Mouse (Mus musculus) yolk sac, embryonic 10.5 days (tissue): ENCODE measurements around the gene 1700012B09Rik.

ENCODE experiments used
- DNase-seq: peaks from one replicate; pipeline ENCODE4 v3.0.0-alpha.2; 2017; ENCODE audit warnings: low spot score

Gene 1700012B09Rik

DNA sequence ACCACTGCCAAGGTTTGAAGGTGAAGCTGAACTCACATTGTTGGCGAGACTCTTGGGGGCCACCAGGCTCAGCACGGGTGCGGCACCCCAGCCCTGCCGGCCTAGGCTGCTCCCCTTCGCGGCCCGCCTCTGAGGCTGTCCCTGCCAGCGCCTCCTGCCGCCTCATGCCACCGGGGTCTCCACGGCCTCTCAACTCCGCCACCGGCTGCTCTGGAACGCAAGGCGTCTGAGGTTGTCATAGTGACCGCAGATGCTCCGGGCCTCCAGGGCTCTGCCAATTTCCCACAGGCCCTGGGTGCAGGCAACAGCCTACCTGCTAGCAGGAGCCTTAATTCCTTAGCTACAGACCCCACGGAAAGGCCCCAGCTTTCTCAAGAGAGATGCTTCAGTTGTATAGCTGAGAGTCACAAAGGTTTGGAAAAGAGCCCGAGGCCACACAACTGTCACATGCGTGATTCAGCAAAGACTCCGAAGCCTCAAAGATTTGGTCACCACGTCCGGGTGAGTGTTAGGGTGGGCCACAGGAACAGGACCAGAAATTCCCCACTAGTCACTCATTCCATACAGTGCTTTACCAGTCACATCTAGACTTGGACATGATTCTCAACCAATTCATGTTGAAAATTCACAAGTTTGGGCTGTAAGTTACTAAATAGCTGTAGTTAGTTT, at the start of gene 1700012B09Rik:
Gene 1700012B09Rik (minus strand): TSS at position 228 of the 669 bp plus-strand sequence.
- no peak for DNase-seq

DNA sequence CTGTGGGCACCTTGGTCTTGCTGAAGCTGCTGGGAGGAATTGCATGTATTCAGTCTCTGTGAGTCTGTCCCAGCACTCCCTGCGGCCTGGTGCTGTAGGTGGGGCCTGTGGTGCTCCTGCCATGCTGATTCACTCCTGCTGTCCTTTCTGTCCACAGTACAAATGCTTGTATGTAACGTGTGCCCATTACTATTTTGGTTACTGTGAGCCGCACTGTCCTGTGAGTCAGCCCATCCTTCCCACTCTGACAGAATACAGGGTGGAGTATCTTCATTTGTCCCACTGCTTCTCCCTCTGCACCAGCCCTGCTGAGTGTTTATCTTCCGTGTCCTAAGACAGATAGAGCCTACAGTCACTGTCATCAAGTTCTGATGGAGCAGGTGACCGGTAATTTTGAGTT, 39.3 kb upstream of the 1700012B09Rik start:
- DNase-seq, result no peak

DNA sequence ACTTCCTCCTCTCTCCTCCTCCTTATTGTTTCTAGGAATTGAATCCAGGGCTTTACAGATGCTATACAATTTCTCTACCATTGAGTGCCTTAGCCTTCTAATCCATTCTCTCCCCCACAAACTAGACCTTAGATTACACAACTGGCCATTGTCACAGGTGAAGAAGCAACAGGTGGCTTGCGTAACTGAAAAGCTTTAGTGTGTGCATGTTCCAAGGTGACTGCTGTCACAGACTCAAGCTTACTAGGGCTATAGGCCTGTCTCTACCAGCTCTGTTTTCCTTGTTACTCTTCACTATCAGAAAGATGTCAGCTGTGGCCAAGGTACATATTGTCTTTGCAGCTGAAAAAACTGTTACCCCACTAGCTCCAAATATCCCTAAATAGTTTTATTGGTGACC, 36.0 kb upstream of the 1700012B09Rik start:
- no peak for DNase-seq

DNA sequence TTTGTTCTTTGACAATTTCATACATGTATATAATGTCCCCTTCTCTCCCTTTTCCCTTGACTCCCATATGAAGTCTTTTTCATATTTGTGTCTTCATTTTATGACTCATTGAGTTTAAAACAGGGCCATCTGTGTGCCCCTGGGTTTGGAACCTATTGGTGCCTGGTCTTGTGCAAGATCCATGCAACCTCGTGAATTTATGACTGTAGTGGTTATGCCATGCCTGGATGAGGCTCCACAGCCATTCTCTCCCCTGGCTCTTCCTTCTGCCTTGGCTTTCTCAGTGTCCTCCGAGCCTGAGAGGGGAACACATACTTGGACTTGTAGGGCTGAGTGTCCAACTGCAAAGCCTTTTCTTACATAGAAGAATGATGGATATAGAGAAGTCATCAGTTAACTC, 34.9 kb upstream of the 1700012B09Rik start:
- no peak for DNase-seq

DNA sequence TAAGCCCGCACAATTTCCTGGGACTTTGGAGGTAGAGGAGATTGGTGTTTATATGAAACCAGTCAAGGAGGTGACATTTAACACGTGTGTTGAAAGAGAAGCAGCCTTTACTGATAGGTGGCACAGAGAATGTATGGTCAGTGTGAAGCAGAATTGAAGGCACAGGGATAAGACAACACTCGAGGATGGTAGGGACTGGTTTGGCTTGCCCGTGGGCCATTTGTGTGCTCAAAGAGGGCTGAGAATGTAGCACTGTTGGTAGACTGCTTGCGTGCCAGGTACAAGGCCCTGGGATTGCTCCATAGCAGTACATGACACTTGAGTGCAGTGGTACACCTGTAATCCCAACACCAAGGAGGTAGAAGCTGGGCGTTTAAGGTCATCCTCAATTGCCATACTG, 16.5 kb upstream of the 1700012B09Rik start:
- DNase-seq, result no peak

DNA sequence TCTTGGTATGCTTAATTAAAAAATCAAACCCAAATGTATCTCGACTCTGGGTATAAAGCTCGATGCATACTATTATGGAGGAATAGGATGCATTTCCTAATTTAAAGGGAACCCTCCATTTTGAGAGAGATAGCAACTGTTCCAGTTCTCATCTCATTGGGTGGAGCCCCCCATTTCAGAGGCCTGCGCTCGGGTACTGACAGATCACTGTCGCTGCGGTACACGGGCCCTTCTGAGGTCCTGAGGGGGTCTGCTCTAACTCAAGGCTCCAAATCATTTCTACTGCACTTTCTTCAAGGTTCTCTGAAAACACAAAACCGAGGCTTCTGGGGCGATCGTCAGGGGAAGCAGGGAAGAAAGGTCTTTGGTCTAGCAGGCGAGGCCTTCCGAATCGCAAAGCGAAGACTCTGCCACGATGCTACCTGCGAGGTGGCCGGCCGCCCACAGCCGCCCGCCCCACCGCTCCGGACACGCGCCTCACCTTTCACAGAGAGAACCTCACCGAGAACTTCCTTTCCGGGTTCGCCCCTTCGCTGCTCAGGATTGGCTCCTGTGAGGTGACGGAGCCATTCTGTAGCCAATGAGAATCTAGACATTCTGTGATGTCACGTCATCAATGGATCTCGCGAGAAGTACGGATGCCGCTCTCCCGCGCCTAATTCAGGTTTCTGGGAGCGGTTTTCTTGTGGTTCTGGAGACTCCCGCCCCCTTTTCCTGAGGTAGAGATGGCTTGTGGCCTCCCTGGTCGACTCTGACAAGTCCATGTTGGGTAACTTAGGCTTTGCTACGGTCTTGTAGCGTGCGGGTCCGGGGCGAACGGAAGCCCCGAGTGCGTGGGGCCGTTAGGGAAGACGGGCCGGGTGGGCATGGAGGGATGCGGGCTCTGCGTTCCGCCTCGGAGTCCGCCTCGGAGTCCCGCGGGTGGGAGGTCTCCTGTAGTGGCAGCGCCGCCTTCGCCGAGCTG, 13.5 kb upstream of the 1700012B09Rik start, which contains the start of the genes Mre11a and Ankrd49:
Gene Mre11a (plus strand): TSS at position 616 of the 964 bp plus-strand sequence.
Gene Ankrd49 (minus strand): TSS at position 818 of the 964 bp plus-strand sequence.
- DNase-seq, result peak; percentile 96

DNA sequence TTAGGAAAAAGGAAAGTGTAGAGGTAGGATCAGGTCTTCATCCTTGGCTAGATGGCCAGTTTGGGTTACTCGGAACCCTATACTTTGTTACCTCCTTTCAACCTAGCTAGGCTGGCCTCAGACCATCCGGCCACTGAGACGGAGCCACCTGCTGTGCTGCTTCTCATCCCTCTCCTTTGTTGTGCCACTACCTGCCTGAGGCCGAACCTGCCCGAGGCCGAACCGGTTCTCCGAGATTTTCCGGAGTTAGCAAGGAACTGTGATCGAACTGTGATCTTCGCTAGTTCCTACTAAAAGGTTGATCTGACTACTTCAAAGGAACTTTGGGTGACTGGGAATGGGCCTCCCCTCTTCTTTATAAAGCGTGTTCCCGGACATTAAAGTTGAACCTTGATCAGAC, 7.5 kb upstream of the 1700012B09Rik start:
- no peak for DNase-seq

DNA sequence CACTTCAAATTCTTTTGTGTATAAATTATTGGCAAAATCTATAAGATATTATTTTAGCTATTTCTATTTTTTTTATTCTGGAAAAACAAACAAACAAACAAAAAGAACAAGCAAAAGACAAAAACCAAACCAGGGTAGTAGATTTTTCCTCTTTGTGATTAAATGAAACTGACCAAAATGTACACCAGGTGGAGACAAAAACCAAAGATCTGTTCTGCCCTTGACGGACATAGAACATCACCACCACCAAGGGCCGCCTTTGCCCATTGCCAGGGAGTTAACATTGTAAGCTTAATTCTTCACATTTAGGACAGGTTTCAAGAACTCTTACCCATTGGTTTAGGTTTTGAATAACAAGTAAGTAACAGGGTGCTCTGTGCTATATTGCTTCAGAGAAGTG, 3.0 kb upstream of the 1700012B09Rik start:
- no peak for DNase-seq

DNA sequence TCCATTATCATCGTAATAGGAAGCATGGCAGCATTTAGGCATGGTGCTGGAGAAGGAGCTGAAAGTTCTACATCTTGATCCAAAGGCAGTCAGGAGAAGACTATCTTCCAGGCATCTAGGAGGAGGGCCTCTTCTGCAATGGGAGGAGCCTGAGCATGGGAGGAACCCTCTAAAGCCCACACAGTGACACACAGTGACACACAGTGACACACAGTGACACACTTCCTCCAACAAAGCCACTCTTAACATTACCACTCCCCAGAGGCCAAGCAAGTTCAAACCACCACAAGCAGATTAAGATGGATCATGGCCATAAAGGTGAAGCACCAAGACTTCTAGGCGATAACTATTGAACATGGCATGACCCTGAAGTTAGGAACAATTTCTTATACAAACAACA, 1.2 kb upstream of the 1700012B09Rik start:
- no peak for DNase-seq

DNA sequence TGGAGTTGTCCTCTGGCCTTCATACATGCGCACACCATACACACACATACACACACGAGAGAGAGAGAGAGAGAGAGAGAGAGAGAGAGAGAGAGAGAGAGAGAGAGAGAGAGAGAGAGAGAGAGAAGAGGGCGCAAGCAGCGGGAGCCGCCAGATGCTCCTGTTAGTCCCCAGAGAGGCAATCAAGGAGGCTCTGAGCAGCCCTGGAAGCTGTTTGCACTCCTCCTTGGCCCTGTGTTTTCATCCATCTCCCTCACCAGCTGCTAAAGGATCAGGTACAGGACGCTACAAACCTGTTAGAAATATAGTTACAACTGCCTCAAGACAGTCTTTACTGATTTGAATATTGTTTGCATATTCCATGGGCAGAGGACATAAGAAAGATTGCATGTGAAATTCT, 1.0 kb downstream of the 1700012B09Rik start:
- no peak for DNase-seq

DNA sequence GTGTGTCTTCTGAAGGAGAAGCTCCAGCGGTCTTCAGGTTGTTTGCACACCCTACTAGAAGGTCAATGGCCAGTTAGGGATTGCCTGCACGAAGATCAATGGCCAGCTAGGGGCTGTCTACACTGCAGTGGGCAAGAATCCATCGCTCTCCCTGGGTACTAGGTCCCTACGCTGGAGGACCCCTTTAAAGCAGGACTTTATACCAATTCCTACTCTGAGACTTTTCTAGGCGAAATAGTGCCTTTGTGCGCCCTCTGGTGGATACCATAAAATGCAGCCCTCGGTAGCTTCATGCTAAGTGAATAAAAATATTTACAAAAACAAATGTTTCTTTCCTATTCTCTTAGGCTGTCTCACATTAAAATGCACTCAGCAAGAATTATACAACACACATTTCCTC, 6.1 kb downstream of the 1700012B09Rik start:
- no peak for DNase-seq

DNA sequence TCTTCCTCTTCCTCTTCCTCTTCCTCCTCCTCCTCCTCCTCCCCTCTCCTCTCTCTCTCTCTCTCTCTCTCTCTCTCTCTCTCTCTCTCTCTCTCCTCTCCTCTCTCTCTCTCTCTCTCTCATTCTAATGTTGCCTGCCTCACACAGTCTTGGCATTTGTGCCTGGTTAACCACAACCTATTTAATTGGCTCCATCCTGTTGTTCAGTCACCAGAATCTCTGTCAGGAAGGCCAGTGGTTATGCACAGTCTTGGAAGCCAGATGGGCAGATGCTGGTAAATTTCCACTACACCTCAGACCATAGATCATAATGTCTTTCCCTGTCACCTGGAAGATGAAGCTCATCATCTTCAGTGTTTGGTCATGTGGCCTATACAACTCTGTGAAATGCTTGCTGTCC, 11.6 kb downstream of the 1700012B09Rik start:
- DNase-seq, result no peak

DNA sequence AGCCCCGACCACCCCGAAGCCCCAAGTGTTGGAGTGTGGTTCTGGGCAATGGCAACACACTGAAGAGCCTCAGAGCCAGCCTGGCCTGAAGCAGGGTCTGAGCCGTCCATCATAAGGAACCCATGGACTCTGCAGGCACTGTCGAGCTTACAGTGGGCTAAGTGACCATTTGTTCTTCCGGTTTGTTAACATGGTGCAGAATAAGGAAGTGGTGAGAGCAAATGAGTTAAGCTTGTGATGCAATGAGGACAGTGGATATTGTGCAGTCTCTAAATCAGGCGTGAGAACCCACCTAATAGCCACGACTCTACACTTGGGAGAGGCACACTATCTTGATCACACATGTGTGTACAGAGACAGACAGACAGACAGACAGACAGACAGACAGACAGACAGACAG, 12.2 kb downstream of the 1700012B09Rik start:
- no peak for DNase-seq

DNA sequence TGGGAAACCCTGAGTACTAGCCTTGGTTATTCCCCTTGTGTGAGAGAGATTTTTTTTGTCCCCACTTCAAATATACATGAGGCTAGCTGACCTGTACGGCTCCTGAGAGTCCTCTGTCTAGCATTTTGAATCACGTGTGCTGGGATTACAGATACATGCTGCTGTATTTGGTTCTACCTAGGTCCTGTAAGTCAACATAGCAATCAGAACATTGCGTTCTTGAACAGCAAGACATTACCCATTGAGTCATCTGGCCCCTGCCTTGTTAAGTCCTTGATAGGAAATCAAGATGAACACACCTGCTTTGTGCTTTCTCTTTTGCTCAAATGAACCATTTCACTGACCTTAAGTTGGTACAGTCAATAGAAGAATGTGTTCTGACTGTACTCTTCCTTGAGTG, 16.4 kb downstream of the 1700012B09Rik start:
- no peak for DNase-seq

DNA sequence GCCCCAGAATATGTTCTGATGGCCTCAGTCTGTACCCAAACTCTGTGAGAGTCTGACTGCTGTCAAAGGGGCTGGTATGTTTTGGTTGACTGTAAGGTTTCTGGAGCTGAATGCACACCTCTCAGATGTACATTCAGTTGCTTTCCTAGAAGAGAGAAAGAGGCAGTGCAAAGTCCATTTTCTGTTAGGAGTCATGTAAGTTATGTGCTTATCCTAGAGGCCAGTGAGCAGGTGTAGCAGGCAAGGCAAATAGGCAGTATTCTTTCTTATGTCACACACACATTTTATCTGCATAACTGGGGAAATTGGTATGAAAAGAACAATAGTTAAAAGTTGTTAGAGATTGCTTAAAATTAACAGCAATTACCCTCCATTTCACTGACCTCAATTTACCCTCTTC, 16.9 kb downstream of the 1700012B09Rik start:
- no peak for DNase-seq

DNA sequence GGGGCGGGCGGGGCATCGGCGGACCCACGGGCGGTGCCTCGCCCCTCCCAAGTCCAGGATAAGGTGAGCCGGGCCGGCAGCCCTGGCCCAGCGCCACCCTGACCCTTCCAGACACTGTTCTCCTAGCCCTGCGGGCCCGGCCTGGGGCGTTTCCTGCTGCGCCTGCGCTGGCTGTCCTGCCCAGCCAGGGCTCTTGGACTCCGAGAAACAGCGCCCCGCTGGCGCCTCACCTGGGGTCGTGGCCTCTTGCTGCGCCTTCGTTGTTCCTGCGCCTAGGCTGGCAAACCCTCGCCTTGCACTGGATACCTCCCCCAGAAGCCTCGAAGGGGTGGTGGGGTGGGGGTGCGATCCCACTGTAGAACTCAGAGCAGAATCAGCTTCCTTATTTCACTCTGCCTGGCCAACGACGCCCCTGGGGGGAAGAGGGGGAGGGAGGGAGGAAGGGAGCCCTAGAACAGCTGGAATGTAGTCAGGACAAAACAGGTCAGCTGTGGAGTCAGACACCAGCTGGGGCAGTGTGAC, 18.8 kb downstream of the 1700012B09Rik start, which contains the start of gene Fut4:
Gene Fut4 (minus strand): TSS at position 393 of the 522 bp plus-strand sequence.
- peak; percentile 75 for DNase-seq

DNA sequence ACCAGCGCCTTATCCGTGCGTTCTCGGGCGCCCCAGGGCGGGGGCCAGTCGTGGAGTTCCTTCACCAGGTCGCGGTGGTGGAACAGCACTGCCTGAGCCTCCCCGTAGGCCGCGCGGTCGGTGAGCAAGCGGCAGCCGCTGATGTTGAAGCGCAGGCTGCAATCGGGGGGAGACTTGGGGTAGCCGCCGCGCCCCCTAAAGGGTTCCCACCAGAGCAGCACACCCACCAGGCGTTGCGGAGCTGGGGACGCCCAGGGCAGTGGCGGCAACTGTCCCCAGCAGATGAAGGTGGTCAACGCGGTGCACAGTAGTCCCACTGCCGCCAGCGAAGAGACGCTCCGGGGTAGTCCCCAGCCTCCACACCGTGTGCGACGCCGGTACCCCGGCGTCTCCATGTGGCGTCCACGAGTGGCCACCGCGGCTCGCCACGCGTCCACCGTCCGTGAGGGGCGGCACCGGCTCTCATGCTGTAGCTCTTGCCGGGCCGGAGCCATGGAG, 19.3 kb downstream of the 1700012B09Rik start:
- DNase-seq, result peak; percentile 29

DNA sequence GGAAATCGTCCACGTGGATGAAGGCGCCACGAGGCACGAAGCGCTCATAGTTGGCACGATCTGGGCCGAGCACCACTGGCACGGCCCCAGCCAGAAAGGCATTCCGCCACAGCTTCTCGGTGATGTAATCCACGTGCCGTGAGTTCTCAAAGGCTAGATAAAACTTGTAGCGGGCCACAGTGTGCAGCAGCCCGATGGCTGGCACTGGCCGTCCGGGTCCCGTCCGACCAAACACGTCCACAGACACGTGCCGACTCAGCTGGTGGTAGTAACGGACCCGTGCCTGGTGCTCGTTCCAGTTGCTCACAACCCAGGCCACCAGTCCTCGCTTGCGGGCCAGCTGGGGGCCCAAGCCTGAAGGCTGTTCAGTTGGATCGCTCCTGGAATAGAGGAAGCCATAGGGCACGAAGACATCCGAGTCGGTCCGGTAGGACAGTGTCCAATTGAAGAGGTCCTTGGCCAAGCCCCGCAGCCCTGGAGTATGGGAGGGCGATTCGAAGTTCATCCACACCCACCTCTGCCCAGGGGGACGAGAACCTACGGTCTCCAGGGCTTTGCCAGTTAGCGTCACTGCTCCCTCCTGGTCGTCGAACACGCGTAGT, 19.8 kb downstream of the 1700012B09Rik start:
- DNase-seq, result no peak

DNA sequence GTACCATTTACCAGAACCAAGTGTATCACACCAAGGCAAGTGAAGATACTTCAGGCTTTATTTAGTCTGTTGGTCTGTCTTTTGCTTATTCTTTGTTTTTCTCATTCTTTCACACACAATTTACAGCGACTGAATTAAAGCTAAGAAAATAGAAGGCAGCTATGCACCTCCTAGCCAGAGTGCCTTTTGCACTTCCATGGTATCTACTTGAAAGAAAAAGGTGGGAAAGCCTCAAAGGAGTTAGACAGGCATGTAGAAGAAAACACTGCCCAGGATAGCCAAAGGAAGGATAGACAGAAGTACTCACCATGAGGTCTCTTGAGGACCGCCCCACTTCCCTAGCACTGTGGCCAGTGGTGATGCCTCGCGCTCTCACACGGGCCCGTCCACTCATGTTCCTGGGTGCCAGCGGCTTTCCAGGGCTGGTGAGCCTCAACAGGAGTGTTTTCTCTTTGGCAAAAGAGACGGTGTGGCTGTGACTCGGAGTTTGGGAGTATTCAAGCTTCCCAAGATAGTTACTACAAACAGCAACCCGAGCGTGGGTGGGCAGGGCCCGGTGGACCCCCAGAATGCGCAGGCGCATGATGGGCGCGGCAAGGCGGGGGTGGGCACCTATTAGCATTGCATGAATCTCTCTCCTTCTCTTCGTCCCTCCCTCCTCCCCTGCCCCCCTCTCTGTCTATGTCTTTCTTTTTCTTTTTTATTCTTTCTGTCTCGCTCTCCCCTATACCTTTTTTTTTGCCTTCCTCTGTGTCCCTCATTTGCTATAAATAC, 30.5 kb downstream of the 1700012B09Rik start, which contains the start of gene Piwil4:
Gene Piwil4 (minus strand): TSS at position 583 of the 774 bp plus-strand sequence.
- no peak for DNase-seq

DNA sequence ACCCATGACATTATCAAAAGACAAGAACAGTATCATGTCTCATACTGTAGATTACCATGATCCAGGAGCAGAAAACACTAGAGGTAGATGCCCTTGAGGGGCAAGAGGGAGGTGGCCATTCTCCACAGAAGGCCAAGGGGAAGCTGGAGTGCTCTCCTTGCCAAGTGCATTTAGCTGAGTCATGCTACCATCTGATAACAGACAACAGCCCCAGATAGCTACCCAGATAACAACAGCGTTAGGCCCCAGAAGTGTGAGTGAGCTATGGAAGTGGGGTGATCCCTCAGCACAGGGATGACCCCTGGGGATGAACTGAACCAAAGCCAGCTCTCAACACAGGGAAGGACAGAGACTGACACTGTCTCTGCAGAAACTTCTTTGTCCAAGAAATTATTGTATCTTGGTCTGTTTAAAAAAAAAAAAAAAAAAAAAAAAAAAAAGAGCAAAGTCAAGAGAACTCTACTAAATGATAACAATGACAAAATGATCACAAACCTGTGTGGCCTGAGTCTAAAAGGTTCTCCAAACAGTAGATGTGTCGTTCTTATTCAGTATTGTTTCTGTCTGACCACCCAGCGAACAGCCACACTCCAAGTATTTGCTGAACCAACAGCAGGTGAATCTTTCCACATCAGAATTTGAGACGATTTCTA, 31.2 kb downstream of the 1700012B09Rik start:
- DNase-seq, result no peak
